Mouse (Mus musculus) lung, postnatal 14 days (tissue): ENCODE measurements around the gene Tceal5.

Source experiments
- DNase-seq: peaks from one replicate; pipeline ENCODE4 v3.0.0; 2021

Tceal5 gene

GRCm38 (mm10) chrX:136171189-136172117, 32.2 kb downstream of the Tceal5 start:
- DNase-seq, result peak; percentile 41

DNA sequence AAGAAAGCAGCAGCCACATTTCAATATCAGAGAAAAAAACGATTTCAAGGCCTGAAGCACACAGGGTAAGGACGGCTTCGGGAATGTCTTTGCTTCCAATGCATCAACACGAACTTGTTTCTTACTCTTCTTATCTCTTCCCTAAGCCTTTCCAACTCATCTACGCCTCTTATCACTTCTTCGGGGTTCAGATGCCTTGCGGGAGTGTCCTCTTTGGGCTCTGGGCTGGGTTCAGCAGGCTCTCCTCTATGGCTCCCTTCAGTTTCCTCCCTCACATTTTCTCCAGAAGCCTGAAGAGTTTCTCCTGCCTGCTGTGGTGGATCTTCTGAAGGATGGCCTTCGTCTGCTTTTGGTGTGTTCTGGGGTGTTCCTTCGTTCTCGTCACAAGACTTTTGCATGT, 33.1 kb downstream of the Tceal5 start:
- no peak for DNase-seq
